8 mouse cellular contexts compared by ENCODE assay signal in the genomic region with DNA sequence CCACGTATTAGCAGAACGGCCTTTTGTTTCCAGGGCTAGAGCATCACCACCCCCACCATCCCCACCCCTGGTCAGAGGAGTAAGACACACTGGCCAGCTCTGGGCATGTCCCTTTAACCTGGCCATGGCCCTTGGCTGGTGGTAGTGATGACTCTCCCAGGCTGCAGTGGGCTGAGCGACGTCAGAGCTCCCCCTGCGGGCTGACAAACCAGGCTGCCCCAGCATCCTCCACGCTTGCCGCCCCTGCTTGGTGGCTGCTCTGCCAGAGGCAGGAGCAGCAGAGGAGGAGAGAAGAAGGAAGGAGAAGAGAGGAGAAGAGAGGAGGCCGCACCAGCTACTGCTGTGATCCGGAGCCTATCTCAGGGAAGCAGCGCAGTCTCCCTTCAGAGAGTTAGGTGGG.
DNase-seq lines count a peak whose midpoint lies in the region; ATAC-seq lines count a peak whose summit lies in the region.

No protein-coding gene starts in this region.

- ATAC-seq in embryonic facial prominence, embryonic 11.5 days (replicated peaks; ENCODE audit: insufficient number of reproducible peaks, low FRiP score, low TSS enrichment, low read depth), result no peak; the same call in 1 of the 2 replicates
- ATAC-seq in kidney, embryonic 14.5 days (ENCODE audit: low FRiP score, low TSS enrichment), result peak; percentile 50; the same call in 1 of the 2 replicates
- ATAC-seq in limb, embryonic 11.5 days (ENCODE audit: insufficient number of reproducible peaks, low FRiP score, low TSS enrichment, low read depth), result no peak

- no peaks in the 10 kb centered on the region for H3K4me1 ChIP-seq in embryonic facial prominence, embryonic 11.5 days (ENCODE audit: control insufficient read depth, insufficient read depth, low read length)
- H3K4me1 ChIP-seq in kidney, embryonic 14.5 days (ENCODE audit: control insufficient read depth, insufficient read depth, low read length), result no peaks in the 10 kb centered on the region
- H3K4me1 ChIP-seq in limb, embryonic 11.5 days (ENCODE audit: control insufficient read depth, insufficient read depth, low read length), result no peaks in the 10 kb centered on the region

- H3K27me3 ChIP-seq in embryonic facial prominence, embryonic 11.5 days (ENCODE audit: control insufficient read depth, insufficient read depth, low read length), result no peaks in the 10 kb centered on the region
- H3K27me3 ChIP-seq in kidney, embryonic 14.5 days (ENCODE audit: control insufficient read depth, insufficient read depth, low read length), result no peaks in the 10 kb centered on the region
- no peaks in the 10 kb centered on the region for H3K27me3 ChIP-seq in limb, embryonic 11.5 days (ENCODE audit: control insufficient read depth, insufficient read depth, low read length)

- no peak overlapping the region for H3K4me3 ChIP-seq in embryonic facial prominence, embryonic 11.5 days (ENCODE audit: low read depth, low read length)
- no peak overlapping the region for H3K4me3 ChIP-seq in kidney, embryonic 14.5 days (ENCODE audit: low read length)
- H3K4me3 ChIP-seq in limb, embryonic 11.5 days (ENCODE audit: low read depth, low read length), result no peak overlapping the region

- no peak overlapping the region for H3K27ac ChIP-seq in embryonic facial prominence, embryonic 11.5 days (replicated peaks; ENCODE audit: low read depth, low read length)
- no peak overlapping the region for H3K27ac ChIP-seq in kidney, embryonic 14.5 days (ENCODE audit: low read depth, low read length)
- H3K27ac ChIP-seq in limb, embryonic 11.5 days (replicated peaks; ENCODE audit: low read depth, low read length), result no peak overlapping the region

- DNase-seq in testis, postnatal 10 days (ENCODE audit: low spot score), result peak; percentile 73
- DNase-seq in testis, postnatal 14 days (ENCODE audit: low spot score), result no peak
- peak; percentile 31 for DNase-seq in embryonic facial prominence, embryonic 11.5 days (ENCODE audit: low spot score)
- DNase-seq in heart, adult 8-10 months (ENCODE audit: low spot score), result peak; percentile 51
- DNase-seq in limb, embryonic 11.5 days (ENCODE audit: low spot score), result peak; percentile 42
- peak; percentile 25 for DNase-seq in neural tube, embryonic 10.5 days (ENCODE audit: extremely low spot score, low spot score)
- DNase-seq in thymus, postnatal 4 days, result peak; percentile 48

- H3K36me3 ChIP-seq in embryonic facial prominence, embryonic 11.5 days (replicated peaks; ENCODE audit: control insufficient read depth, insufficient read depth, low read depth, low read length), result no peaks in the 10 kb centered on the region
- H3K36me3 ChIP-seq in kidney, embryonic 14.5 days (ENCODE audit: control insufficient read depth, insufficient read depth, low read length), result no peaks in the 10 kb centered on the region; the same call in 1 of the 2 replicates
- H3K36me3 ChIP-seq in limb, embryonic 11.5 days (ENCODE audit: control insufficient read depth, insufficient read depth, low read length), result no peaks in the 10 kb centered on the region

- WGBS in embryonic facial prominence, embryonic 11.5 days, result 61% methylated on average over 10 of the region's 10 CpGs
- 49% methylated on average over 10 of the region's 10 CpGs for WGBS in kidney, embryonic 14.5 days
- WGBS in limb, embryonic 11.5 days, result 61% methylated on average over 9 of the region's 10 CpGs

- H3K4me2 ChIP-seq in embryonic facial prominence, embryonic 11.5 days (ENCODE audit: low read depth, low read length), result no peak overlapping the region
- H3K4me2 ChIP-seq in kidney, embryonic 14.5 days (replicated peaks; ENCODE audit: low read depth, low read length), result no peak overlapping the region
- H3K4me2 ChIP-seq in limb, embryonic 11.5 days (ENCODE audit: low read depth, severe bottlenecking), result no peak overlapping the region

- no peaks in the 10 kb centered on the region for H3K9me3 ChIP-seq in embryonic facial prominence, embryonic 11.5 days (replicated peaks; ENCODE audit: control insufficient read depth, low read length)
- H3K9me3 ChIP-seq in kidney, embryonic 14.5 days (ENCODE audit: control insufficient read depth, low read length), result no peaks in the 10 kb centered on the region
- H3K9me3 ChIP-seq in limb, embryonic 11.5 days (ENCODE audit: control insufficient read depth, low read length), result no peaks in the 10 kb centered on the region

- no peak overlapping the region for H3K9ac ChIP-seq in embryonic facial prominence, embryonic 11.5 days (replicated peaks; ENCODE audit: low read length)
- H3K9ac ChIP-seq in kidney, embryonic 14.5 days (ENCODE audit: low read depth, low read length), result no peak overlapping the region
- no peak overlapping the region for H3K9ac ChIP-seq in limb, embryonic 11.5 days (ENCODE audit: low read length)
